Mouse (Mus musculus) cerebellum, postnatal 36 days (tissue): ENCODE results near the gene Chst4.
"Not testable (repeated sequence)": the region's sequence is repeated elsewhere in the genome, so short reads cannot be mapped to it uniquely, and the experiment has no call there.

Source experiments
- DNase-seq, 2 experiments: peaks; one replicate each; pipeline ENCODE4 v3.0.0; 2021 to 2022; ENCODE audit warnings: mixed read lengths in 2 of 2

The Chst4 gene

DNA sequence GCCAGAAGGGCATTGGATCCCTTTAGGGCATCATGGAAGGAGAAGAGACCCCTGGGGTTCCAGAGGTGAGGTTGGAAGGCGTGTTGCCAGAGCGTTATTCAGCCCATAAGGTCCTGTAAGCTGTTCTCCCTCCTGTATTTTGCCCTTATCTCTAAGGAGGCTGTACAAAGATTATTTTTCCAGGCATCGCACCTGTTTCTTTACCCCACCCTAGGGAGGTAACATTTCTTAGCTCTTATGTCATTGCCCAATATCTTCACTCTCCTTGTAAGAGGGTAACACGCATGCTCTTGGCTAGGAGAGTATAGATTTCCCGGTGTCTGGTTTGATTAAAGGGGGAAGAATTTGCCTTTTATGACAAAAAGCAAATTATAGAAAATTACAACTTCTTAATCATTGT is at the start of gene Chst4:
Gene Chst4, minus strand, starts transcription at position 82 of the 400 bp plus-strand sequence.
- no peak for DNase-seq

DNA sequence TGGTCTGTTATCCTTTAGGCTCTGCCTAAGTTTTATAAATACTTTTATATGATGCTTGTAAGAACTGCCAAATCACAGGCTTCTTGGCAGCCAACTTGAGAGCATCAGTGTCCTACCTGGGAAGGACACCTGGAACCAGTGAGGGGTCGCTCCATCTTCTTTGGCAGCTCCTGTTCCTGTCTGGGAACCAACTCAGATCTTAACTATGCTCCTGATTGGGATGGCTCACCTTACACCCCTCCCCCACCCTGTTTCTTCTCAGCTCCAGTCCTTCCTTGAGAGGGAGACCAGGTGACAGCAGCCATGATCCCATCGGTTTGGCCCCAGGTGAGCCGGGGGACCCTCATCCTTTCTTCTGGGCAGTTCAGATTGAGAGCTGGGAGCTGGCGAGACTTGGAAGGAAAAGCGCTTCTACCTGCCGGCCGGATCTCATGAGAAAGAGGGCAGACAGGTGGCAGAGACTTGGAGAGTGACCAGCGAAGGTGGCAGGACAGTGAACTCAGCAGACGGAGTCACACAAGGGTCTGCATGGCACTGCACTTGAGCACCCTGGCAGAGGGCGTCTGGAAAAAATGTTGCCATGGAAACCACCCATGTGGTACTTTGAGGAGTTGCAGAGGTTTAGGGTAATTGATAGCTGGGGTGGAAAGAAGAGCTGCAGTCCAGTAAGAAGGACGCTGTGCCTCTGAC is 43.0 kb upstream of the Chst4 start:
- peak in 1 of 2 experiments; percentile 19 for DNase-seq

DNA sequence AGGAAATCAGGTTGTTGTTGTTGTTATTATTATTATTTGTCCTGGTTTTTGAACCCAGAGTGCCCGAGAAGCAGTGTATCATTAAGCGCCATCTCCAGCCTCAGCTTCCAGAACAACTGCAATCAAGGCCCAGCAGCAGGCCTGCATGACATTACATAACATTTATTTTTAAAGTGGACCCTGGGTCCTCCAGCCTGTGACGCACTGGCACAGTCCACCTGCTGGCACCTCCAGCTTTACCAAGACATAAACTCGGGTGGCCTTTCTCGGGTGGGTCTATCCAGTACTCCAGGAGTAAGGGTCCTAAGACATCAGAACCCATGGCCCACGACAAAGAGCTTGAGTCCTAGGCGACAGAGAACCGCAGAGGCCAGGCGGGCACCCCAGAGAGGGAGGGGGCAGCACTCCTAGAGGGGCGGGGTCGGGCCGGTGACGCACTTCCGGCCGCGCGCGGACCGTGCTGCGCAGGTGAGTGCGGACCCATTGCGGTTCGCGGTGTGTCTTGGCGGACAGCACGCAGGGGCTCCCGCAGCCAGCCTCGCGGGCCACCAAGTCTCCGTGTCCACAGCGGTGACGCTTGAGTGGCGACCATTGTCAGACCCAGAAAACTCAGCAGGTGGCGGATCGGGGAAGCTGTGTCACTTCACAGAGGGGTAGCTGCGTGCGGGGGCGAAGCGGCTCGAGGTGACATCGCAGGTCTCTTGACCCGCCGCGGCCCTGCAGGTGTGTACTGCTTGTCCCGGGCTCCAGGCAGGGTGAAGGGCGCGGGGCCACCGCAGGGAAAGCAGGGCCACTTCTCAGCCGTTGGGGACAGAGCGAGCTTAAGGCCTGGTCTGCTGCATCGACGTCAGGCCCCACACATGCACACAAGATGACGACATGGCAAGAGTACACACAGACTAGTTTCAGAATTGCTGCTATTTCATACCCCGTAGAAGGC is 40.0 kb upstream of the Chst4 start, which contains the start of gene Zfp612:
Gene Zfp612, plus strand, starts transcription at position 465 of the 940 bp plus-strand sequence.
- DNase-seq, result peak; percentile 84 to 87

DNA sequence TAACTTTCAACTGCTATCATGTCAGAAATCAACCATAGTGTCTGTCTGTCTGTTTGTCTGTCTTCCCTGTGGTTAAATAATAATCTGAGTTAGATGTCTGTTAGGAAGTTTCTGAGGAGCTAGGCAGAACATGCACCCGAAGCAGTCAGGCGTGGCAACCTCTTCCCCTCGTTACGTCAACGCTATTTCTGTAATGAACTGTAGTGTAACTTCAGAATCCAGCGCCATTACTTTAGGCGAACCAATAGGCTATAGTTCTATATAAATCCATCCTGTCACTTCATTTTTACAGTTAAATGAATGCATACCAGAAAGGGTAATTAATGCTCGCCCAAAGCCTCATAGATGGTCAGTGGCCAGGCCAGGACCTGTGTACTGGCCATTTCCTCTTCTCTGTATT is 35.0 kb upstream of the Chst4 start:
- no peak for DNase-seq

DNA sequence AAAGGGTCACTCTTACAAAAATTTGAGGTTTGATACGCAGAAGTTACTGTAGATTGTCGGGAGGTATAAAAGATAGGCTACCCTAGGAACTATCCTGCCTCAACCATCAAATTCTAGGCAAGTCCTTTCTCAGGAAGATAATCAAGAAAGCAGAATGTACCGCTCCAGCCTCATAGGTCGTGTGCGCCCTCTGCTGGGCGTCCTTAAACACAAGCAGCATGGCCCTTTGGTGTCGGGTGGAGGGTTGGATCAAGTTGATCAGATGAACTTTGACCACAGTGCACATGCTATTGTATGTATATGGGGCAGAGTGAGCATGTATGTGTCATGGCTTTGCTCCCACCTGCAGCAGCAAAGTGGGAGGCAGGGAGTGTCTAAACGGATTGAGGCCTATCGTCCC is 32.1 kb upstream of the Chst4 start:
- peak; percentile 65 to 66 for DNase-seq

DNA sequence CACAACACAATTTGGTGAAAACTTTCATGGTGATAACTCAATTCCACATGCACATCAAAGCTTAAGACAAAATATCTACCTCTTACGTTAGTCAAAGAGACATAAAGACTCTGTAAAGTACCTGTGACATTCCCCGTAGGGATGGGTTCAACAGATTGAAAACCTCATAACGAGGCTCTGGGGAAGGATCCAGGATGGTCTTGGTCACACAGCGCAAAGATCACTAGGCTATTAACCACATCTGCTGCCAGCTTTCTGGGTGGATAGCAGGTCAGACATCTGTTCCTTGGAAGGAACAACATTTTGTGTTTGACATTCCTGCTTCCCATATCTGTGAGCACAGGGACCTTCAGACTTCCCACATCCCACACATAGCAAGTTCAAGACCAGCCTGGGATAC is 30.2 kb upstream of the Chst4 start:
- DNase-seq, result no peak

DNA sequence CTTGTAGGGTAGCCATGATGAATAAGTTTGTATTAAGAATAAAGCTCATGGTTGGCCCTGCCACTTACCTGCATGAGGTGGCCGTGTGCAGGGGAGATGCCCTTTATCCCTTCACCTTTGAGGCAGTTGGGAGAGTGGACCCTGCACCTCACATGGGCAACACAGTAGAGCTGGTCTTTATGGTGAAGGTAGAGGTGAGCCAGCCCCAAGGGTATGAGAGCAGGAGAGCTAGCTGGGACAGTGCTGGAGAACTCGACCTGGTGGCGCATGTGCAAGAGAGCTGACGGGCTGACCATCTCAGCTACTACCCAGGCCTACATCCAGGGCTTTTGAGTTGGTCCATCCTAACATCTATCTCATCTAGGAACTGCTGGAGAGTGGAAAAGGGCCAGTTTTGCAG is 26.1 kb upstream of the Chst4 start:
- DNase-seq, result no peak

DNA sequence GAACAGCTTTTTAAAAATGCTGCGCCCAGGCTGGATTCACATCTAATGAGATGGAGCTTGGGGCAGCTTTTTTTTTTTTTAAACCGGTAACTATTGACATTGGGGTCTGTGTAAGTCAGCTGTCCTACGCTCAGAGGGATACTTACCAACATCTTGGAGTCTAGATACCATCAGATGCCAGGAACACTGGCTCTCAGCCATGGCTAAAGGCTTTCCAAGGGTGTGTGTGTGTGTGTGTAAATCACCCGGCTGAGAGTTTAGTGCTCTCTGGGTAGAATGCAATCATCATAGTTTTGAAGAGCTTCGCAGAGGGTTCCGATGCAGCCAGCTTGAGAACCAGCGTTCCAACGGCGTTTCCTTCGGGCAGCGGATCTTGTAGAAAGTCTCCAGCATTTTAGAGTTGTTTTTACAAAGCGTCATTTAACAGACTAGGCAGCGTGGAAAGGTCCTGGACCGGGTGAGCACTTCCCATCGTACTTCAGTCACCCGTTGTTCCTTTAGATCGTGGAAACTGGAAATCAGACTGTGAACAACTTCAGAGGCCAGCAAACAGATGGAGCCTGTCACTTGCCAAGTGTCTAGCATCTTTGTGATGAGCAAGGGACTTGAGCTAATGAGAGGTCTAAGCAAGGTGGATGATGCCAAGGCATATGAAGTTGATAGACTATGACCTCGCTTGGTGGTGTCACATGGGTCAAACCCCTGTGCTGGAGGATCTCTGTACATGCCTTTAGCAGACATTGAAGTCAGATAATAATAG is 25.2 kb upstream of the Chst4 start:
- DNase-seq, result peak; percentile 20 to 27

DNA sequence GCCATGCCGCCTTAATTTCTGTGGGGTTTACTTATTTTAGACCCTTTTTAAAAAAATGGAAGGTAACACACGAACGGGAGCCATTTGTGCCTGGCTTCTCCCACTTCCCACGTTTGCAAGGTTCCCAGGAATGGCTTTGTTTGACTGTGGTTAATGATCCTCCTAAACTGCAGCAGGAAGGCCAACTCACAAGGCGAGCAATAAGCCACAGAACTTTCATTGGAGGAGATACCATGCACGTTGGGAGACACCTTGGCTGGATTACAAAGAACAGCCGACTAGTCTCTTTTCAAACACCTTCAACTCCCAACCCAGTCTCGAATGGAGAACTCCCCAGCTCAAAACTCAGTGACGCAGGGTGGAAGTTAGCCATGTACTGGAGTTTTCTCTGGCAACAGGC is 24.6 kb upstream of the Chst4 start:
- DNase-seq, result no peak

DNA sequence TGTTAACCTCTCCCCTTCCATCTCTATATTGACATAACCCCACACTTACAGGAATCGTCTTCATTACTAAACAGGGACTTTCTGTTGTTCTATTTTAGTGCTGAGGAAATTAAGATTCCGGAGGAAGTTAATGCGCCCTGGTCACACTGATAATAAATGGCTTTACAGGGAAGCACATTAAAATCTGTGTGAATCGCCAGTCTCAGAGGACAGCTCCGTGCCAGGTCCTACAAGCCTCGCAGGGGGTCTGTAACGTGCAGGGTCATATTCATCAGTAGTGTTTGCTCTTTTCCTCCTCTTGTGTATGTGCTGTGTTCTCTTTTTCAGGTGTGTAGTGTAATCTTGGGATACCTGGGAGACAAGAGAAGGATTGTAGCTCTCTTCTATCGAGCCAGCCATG is 18.7 kb upstream of the Chst4 start:
- DNase-seq, result no peak

DNA sequence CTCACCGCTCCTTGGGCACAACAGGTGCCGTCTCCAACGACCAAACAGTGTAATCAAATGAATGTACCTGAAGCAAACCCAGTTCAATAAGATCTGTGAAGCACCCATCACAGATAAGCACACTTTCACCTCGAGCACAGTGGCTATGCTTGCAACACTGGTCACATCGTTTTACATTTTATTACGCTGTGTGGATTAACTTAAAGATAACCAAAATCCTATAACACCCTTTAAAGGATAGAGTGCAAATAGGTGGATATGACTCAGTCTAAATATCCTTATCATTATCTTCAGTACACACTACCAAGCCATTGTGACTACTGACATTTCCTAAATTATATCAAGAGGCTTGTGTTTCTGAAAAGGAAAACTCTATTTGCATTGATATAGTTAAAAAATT is 11.7 kb upstream of the Chst4 start:
- DNase-seq, result no peak

DNA sequence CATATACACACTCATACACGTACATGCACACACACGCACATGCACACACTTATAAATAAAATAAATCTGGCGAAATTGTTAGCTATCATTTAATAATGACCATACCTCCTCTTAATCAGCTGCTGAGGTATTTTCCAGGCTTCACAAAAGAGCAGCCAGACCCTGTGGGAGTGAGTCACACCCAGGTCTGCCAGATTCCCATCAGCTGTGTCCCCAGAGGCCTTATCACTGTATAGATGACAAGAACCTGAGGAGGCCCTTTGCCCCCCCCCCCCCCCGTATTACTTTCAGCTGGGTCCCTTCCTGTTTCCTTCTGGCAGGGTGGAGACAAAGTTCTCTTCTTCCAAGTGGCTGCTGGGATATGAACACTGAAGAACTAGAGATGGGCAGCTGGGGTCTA is 969 bp upstream of the Chst4 start:
- no peak for DNase-seq

DNA sequence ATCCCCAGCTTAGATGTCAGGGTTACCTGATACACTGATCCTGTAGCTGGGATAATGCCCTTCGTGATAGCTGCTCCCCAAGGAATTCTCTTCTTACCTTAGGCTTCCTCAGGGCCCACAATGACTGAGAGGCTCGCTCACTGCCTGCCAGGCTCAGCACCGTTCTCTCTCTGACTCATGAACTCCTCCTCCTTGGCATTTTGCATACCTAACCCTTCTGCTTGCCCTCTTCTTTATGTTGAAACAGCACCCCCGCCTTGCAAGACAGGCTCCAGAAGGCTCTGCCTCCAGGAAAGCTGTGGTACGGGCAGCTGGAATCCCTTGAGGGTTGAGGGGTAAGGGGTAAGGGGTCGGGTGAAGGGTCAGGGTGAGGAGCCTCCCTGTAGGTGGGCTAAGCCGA is 324 bp downstream of the Chst4 start:
- no peak for DNase-seq

DNA sequence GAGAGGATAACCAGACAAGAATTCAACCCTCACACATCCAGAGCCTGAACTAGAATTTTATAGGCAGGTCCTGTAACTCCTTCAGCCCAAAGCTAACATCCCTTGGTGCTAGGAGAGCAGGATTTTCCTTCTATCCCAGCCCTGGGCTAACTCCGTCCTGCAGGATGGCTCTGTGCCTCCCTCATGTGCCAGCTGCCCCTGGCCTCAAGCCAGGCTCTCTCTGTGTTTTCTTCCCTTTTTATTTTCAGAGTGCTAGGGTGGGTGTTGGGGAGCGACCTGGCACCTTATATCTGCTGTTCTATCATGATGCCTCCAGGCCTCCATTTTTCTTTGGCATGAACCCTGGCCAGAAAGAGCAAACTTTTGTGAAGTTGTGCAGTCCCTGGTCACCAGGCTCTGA is 3.4 kb downstream of the Chst4 start:
- DNase-seq, result peak in 1 of 2 experiments; percentile 6

DNA sequence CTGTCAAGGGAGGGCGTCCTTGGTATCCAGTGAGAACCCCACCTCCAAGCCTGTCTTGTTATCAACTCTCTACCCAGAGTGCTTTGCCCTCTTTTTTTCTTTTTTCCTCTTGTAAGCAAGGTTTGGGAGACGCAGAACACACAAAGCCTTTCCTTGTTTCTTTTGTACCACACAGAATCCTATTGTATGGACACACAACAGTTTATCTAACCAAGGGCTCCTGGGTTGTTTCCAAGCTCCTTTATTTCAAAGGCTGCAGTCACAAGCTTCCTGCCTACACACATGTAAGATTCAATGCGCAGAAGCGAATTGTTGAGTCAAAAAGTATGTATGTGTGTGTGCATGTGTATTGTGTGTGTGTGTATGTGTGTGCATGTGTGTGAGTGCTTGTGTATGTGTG is 5.2 kb downstream of the Chst4 start:
- DNase-seq, result no peak

DNA sequence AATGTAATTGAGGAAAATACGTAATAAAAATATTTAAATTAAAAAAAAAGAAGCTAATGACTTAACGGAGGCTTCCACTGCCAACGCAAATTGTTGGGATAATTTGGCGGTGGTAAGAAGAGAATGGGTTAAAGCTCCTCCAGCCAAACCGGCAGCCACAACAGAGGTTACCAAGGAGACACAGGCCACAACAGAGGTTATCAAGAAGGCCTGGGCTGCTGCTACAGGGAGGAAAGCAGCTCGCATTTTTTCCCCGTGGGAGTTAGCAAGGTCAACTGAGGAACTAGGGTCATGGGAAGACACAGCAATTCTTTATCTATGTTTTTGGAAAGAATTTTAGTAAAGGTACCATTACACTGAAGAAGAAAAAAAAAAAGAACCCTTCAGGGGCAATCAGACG is 5.8 kb downstream of the Chst4 start:
- DNase-seq, result not testable (repeated sequence)

DNA sequence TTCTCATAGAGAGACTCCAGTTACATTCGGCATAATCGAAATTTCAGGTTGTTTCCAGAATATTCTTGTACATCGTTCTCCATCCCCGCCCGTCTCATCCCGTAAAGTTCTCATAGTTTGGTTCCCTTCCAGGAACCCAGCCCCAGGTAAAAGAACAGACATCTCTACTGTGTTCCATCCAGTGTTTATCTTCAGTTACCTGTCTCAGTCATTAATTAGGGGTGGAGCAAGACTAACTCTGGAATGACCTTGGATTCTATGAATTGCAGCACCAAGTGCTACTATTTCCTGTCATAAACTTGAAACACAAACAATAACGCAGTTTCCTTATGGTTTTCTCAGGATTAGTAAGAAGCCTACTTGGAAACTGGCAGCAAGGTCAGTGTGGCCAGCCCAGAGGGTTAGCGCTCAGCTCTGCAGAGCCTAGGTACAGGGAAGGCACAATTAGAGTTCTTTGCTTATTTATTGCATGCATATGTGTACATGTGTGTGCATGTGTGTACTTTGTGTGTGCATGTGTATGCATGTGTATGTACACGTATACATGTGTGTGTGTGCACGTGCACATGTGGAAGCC is 16.7 kb downstream of the Chst4 start:
- no peak for DNase-seq

DNA sequence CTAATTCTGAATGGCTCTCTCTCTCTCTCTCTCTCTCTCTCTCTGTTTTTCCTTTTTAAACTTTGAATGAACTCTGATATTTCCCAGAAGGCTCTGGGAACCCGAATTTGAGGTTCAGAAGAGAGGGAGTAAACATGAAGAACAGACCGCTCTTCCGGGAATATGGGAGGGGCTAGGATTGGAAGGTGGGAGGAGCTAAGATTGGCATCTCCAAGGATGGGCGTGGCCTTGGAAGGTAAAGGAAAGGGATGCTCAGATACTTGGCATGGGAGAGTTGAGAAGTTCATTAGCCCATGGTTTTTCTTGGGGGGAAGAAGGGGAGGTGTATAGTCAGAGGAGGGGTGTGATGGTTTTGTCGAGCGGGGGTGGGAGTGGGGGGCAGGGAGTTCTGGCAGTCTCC is 17.5 kb downstream of the Chst4 start:
- DNase-seq, result no peak

DNA sequence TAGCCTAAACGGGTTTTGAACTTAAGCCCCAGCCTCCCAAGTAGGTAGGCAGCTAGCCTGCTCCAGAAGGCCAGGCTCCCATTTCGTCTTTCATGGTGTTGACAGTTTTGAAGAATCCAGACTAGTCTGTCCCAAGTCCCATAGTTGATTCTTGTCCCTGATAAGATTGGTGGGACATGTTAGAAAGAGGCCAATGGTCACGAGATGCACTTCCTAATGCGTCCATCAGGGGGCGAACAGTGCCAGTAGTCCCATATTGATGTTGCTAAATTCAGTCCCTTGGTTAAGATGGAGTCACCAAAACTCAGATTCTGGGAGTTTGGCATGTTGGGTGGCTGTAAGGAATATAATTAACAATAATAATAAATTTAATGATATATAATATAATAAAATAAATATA is 28.7 kb downstream of the Chst4 start:
- peak; percentile 38 to 42 for DNase-seq

DNA sequence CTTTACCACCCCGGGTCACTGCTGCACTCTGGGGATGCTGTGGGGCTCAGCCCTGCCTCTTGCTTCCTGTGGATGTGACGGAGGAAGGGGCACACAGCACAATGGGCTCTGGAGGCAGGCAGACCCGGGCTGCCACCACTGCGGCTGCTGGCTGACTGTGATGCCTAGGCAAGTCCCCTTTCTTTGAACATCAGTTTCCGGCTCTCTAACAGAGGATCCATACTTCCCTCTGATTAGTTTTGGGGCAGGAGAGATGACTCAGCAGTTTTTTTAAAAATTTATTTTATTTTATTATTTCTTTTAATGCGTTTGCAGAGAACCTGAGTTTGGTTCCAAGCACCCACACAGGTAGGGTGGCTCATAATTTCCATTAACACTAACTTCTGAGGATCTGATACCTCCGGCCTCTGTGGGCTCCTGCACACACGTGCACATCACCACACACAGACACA is 30.5 kb downstream of the Chst4 start:
- DNase-seq, result no peak

DNA sequence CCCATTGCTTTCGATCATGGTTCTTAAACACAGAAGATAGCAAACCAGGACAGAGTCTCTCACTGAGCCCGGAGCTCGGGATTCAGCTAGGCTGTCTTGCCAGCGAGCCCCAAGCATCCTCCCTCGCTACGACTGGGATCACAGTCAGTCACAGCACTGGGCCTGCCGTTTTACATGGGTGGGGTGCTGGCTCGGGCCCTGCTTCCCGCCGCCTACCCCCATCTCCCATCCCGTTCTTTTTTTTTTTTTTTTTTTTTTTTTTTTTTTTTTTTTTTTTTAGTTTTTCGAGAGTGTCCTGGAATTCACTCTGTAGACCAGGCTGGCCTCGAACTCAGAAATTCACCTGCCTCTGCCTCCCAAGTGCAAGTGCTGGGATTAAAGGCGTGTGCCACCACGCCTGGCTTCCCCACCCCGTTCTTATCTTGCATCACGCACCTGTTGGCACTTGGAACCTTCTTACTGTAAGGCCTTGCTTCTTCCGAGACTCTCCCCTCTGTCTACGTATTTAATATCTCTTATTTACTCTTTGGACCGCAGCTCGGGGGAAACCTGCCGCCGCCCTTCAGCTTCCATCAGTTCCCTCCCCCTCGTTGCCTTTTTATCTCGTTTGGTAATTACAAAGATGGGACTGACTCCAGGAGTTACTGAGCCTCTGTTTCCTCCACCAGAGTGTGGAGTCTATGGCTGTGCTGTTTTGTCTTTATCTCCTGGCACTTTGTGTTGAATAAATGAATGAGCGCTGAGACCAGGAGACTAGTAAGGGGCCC is 31.1 kb downstream of the Chst4 start:
- DNase-seq, result no peak
